Mouse (Mus musculus) lung, postnatal 0 days (tissue): Measurements from ENCODE around the gene BC005561.

ENCODE experiments used
- CTCF ChIP-seq: IDR thresholded peaks from 2 replicates; pipeline ENCODE4 v1.5.1; 2016; ENCODE audit warnings: antibody characterized with exemption, mild to moderate bottlenecking
- EP300 ChIP-seq: IDR thresholded peaks from 2 replicates; pipeline ENCODE4 v1.6.1; 2016; ENCODE audit warnings: antibody characterized with exemption, mild to moderate bottlenecking, control low read depth

DNA sequence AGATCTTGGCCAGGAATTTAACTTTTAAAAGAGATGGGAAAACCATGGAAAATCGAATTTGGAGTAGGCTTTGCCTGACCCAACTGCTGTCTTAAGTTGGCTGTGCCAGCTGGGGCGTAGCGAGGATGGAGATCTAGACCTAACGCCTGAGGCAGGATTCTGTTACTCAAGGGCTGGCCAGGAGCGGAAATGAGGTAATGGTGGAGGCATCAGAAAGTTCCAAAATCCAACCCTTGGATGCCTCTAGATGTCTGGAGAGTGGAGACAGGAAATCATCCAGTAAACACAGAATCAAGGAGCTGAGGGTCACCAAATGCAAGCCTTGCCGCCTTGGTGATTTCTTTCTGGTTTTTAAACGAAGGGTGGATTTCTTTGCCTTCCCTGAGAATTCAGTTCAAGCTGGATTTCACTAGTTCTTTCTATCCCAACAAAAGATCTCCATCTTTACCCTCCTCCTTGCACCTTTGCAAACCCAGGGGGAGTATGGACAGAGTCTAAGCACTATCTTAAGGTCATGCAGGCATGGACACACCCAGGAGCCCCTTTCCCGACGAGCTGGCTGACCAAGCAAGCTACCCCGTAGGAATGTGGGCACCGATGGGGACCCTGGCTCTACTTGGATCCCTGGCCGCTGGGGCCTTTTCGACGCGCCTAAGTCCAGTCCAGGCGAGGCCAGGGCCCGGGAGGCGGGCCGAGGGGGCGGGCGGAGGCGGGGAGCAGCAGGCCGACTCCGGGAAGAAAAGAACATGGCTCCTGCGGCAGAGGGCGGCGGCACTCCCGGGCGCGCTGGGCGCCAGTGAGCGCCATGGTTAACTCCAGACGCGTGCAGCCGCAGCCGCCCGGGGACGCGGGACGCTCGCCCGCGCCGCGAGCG, 49.1 kb upstream of the BC005561 start, which contains the start of gene Pkd2:
- TF ChIP-seq CTCF, result no peak
- no peak for TF ChIP-seq EP300
